Mouse (Mus musculus) embryonic facial prominence, embryonic 14.5 days (tissue): ENCODE data around the gene Ccdc144b. TPM values are rescaled to one million over a fixed set of nuclear protein-coding genes. Genes with fewer than 3 reads are reported as not detected.
A peak's percentile ranks its signal among the peaks of the same experiment; 100 is the strongest.

Source experiments
- ATAC-seq: fragments of 200-750 bp; cut with Nextera tagmentation; 2 replicates; pipeline ENCODE4 v1.8.0; 2017; ENCODE audit warnings: low read depth, moderate number of reproducible peaks, moderate TSS enrichment
- DNase-seq: peaks from one replicate; pipeline ENCODE4 v3.0.0-alpha.2; 2015; ENCODE audit warnings: low spot score
- H3K27ac ChIP-seq: fragments of 300-500 bp; sonication (generic); replicated peaks from 2 replicates; pipeline ENCODE4 v1.5.1; 2014; ENCODE audit warnings: low read depth, mild to moderate bottlenecking, low read length, moderate library complexity
- H3K27me3 ChIP-seq: fragments of 300-500 bp; sonication (generic); replicated peaks from 2 replicates; pipeline ENCODE4 v1.6.1; 2014; ENCODE audit warnings: low read length; ENCODE audit not compliant: control insufficient read depth, insufficient read depth
- H3K36me3 ChIP-seq: fragments of 300-500 bp; sonication (generic); 2 replicates; pipeline ENCODE4 v1.6.1; 2014; ENCODE audit warnings: low read length, mixed read lengths; ENCODE audit not compliant: control insufficient read depth, insufficient read depth
- H3K4me1 ChIP-seq: fragments of 300-500 bp; sonication (generic); 2 replicates; pipeline ENCODE4 v1.6.1; 2014; ENCODE audit warnings: antibody characterized with exemption, low read length; ENCODE audit not compliant: control insufficient read depth, insufficient read depth
- H3K4me2 ChIP-seq: fragments of 300-500 bp; sonication (generic); 2 replicates; pipeline ENCODE4 v1.6.1; 2014; ENCODE audit warnings: low read depth, mild to moderate bottlenecking, low read length, moderate library complexity, mixed read lengths
- H3K4me3 ChIP-seq: fragments of 300-500 bp; sonication (generic); 2 replicates; pipeline ENCODE4 v1.5.1; 2014; ENCODE audit warnings: low read depth, mild to moderate bottlenecking, low read length
- H3K9ac ChIP-seq: fragments of 300-500 bp; sonication (generic); 2 replicates; pipeline ENCODE4 v1.6.1; 2014; ENCODE audit warnings: low read depth, mild to moderate bottlenecking, low read length, moderate library complexity, mixed read lengths
- H3K9me3 ChIP-seq: fragments of 300-500 bp; sonication (generic); 2 replicates; pipeline ENCODE4 v1.6.1; 2016; ENCODE audit warnings: low read length; ENCODE audit not compliant: control insufficient read depth
- WGBS: fragments of 180-500 bp; shearing (Covaris S2); extraction: QIAGEN DNeasy Blood & Tissue Kit; methylation state at CpG from one replicate; pipeline ENCODE4 v1.1.7; 2014; 5-methylcytosine and 5-hydroxymethylcytosine counted together
- polyA plus RNA-seq: library from polyadenylated mRNA; unstranded; fragments of >200 nt; fragmentation: Nextera tagmentation; extraction: Ambion mirVana; gene quantifications from 2 replicates; pipeline ENCODE4 v1.2.1, GENCODE M21; 2014

The Ccdc144b gene
- polyA plus RNA-seq, 1 experiment from 2014 or later: not detected

DNA sequence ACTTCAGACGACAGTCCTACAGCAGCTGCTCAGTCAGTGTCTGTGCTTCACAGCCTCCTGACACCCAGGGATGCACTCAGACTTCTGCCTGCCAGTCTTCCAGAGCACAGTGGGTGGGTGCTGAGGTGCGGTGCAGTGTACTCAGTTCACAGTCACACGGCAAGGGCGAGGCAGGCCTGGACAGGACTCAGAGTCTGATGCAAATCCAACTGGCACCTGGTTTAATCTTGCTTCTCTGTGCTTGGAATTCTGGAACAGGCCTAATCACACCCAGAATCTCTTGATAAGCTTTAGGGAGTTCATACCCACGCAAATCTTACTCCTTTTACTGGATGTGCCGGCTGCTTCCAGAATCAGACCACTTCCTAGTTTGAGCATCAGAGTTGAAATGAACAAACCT is 22.1 kb upstream of the Ccdc144b start:
- Histone ChIP-seq H3K36me3 (peaks cover 82% of the 10 kb centered on the region), H3K4me3 (no peak overlapping the region), H3K9me3 (no peaks in the 10 kb centered on the region), H3K4me1 (no peaks in the 10 kb centered on the region), H3K9ac (no peak overlapping the region), H3K27ac (no peak overlapping the region), H3K4me2 (no peak overlapping the region), H3K27me3 (no peaks in the 10 kb centered on the region)
- WGBS: 93% methylated on average over 6 of the region's 6 CpGs
- DNase-seq (no peak), ATAC-seq (no peak)

DNA sequence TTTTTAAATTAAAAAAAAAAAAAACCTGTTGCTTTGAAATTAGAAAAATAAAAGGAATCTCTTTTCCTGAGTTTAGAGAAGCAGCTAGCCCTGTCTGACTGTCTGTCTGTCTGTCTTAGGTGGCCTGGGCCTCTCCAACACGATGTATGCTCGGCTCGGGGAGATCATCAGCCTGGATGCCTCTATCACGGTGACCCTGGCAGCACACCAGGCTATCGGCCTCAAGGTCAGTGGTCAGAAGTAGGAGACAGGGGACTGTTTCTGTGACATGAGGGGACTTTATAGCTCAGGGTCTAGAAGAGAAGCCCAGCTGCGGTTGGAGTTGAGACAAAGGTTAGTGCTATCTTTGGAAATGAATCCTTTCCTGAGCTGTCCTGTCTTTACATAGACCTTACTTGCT is 20.9 kb upstream of the Ccdc144b start:
- no peak overlapping the region for H3K4me2 ChIP-seq
- H3K4me1 ChIP-seq: no peaks in the 10 kb centered on the region
- H3K4me3 ChIP-seq: no peak overlapping the region
- H3K27ac ChIP-seq: no peak overlapping the region
- no peak for ATAC-seq
- DNase-seq: no peak
- peaks cover 76% of the 10 kb centered on the region for H3K36me3 ChIP-seq
- no peaks in the 10 kb centered on the region for H3K9me3 ChIP-seq
- WGBS: 93% methylated on average over 6 of the region's 6 CpGs
- no peak overlapping the region for H3K9ac ChIP-seq
- H3K27me3 ChIP-seq: no peaks in the 10 kb centered on the region

DNA sequence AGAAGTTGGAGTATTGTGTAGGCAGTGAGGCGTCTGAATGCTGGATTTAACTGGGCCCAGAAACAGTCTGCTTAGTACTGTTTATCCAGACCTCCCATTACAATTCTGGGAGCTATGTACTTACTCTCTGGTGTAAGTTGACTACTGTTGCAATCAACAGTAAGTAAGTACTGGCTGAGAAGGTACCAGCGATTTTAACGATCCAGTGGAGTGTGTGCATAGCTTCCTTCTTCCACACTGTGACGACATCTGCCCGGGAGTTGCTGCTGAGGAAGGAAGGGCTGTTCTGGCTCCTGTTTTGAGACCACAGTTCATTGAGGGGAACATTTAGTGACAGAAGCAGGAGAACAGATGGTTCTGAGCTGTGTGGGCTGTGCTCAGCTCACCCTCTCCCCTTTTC is 17.7 kb upstream of the Ccdc144b start:
- WGBS: 93% methylated on average over 5 of the region's 5 CpGs
- Histone ChIP-seq H3K36me3 (peaks cover 47% of the 10 kb centered on the region), H3K27me3 (no peaks in the 10 kb centered on the region), H3K4me2 (no peak overlapping the region), H3K9me3 (no peaks in the 10 kb centered on the region), H3K4me3 (no peak overlapping the region), H3K27ac (no peak overlapping the region), H3K4me1 (peaks cover 14% of the 10 kb centered on the region), H3K9ac (no peak overlapping the region)
- DNase-seq: no peak
- ATAC-seq: no peak

DNA sequence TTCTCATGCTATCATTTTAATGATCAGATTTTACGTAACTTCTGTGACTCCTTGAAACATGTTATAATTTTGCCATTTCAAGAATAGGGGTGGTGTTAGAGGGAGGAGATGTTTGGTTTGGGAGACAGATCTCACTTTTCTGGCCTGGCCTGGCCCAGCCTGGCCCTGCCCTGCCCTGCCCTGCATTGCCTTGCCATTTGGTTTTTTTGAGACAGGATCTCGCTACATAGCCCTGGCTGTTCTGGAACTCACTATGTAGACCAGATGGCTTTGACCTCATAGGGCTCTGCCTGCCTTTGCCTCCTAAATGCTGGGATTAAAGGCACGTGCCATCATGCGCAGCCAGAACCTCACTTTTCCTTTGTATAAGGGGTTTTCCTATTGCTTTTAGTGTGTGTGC is 17.1 kb upstream of the Ccdc144b start:
- no peaks in the 10 kb centered on the region for H3K27me3 ChIP-seq
- no peak overlapping the region for H3K4me3 ChIP-seq
- WGBS: 93% methylated on average over 4 of the region's 4 CpGs
- DNase-seq (no peak), ATAC-seq (no peak)
- peaks cover 14% of the 10 kb centered on the region for H3K4me1 ChIP-seq
- no peak overlapping the region for H3K27ac ChIP-seq
- no peak overlapping the region for H3K9ac ChIP-seq
- H3K36me3 ChIP-seq: peaks cover 41% of the 10 kb centered on the region
- no peaks in the 10 kb centered on the region for H3K9me3 ChIP-seq
- H3K4me2 ChIP-seq: no peak overlapping the region

DNA sequence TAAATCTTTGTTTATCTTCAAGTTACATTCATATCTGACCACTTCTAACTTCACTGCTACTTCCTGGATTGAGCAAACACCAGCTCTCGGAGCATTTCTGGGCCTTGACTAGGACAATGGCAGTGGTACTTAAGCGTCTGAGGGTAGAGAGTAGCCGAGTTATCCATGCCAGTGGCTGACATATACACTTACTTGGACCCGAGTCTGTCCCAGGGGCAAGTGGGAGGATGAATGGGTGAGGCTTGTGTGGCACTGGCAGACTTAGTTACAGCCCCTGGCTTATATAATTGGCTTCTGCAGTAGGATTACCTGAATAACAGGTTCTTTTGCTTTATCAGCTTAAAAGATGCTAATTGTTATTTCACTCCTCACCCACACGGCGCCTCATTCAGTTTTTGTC is 14.4 kb upstream of the Ccdc144b start:
- DNase-seq: peak; percentile 4
- Histone ChIP-seq H3K9me3 (no peaks in the 10 kb centered on the region), H3K4me3 (no peak overlapping the region; the same call in 1 of the 2 replicates), H3K27ac (no peak overlapping the region), H3K4me2 (no peak overlapping the region), H3K27me3 (0 out of 2 replicates have a peak, but pooled peaks cover 10% of the 10 kb centered on the region), H3K9ac (0 out of 2 replicates have a peak overlapping the region, but pooled peaks have one; percentile 10), H3K36me3 (peaks cover 20% of the 10 kb centered on the region), H3K4me1 (peaks cover 14% of the 10 kb centered on the region)
- 81% methylated on average over 6 of the region's 6 CpGs for WGBS
- no peak for ATAC-seq

DNA sequence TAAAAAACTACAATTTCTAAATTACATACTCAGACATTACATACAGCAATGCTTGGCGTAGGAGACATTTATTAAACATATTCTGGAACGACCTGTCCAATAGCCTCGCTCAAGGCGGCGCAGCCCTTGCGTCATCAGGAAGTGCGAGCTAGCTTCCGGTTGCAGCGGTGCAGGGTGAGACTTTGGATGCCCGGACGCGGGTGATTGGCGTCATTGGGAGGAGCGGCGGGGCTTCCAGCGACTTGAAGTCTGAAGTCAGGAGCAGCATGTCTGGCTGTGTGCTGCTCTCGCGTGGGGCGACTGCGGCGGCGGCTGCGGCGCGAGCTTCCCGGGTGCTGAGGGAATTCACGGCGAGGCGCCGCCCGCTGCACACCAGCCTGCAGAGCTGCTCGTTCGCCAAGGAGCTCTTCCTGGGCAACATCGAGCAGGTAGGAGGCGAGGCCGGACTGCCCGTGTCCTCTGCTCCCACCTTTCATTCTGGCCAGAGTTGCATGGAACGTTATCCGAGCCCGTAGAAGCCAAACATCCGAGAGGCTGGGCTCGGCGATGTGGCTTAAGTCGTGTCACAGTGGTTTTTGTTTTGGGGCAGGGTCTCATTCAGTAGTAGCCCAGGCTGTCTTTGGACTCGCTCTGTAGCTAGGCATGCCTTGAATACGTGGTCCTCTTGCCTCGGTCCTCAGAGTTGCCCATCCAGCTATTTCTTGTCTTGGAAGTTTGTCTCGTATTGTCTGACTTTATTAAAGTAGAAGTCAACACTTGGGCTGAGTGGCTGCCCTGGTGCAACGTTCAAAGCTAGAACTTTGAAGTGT is 12.7 kb upstream of the Ccdc144b start, which contains the start of gene Acad9:
Acad9 (plus strand) TSS at position 137 of the 809 bp plus-strand sequence.
- peak; percentile 98 for DNase-seq
- Histone ChIP-seq H3K4me1 (peaks cover 14% of the 10 kb centered on the region), H3K9me3 (no peaks in the 10 kb centered on the region), H3K27me3 (0 out of 2 replicates have a peak, but pooled peaks cover 10% of the 10 kb centered on the region), H3K4me3 (peak within 1 kb of the TSS; percentile 92), H3K27ac (peak within 1 kb of the TSS; percentile 83), H3K9ac (peak within 1 kb of the TSS; percentile 87), H3K36me3 (peaks cover 15% of the 10 kb centered on the region), H3K4me2 (peak within 1 kb of the TSS; percentile 76)
- peak; percentile 99 for ATAC-seq
- under 1% methylated on average over 42 of the region's 49 CpGs for WGBS

DNA sequence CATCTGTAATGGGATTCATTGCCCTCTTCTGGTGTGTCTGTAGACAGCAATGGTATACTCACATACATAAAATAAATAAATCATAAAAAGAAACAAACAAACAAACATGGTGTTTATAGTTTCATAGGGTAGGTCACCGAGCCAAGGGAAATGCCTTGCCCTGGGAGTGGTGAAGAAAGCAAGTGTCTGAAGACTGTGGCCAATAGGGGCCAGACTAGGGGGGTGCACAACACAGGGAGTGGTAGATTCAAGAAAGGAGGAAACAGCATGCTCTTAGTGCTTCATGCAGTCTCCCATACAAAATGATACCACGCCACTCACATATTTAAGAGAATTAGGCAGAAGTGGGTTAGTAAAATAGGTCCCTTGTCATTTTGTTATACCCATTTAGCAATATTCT is 11.8 kb upstream of the Ccdc144b start:
- peak overlapping the region; percentile 87; the same call in 1 of the 2 replicates for H3K9ac ChIP-seq
- H3K9me3 ChIP-seq: no peaks in the 10 kb centered on the region
- peaks cover 14% of the 10 kb centered on the region for H3K4me1 ChIP-seq
- no peak for DNase-seq
- H3K27ac ChIP-seq: no peak overlapping the region
- H3K36me3 ChIP-seq: peaks cover 7% of the 10 kb centered on the region
- ATAC-seq: no peak
- 0 out of 2 replicates have a peak, but pooled peaks cover 10% of the 10 kb centered on the region for H3K27me3 ChIP-seq
- 98% methylated on average over 2 of the region's 2 CpGs for WGBS
- peak overlapping the region; percentile 76 for H3K4me2 ChIP-seq
- peak overlapping the region; percentile 92 for H3K4me3 ChIP-seq

DNA sequence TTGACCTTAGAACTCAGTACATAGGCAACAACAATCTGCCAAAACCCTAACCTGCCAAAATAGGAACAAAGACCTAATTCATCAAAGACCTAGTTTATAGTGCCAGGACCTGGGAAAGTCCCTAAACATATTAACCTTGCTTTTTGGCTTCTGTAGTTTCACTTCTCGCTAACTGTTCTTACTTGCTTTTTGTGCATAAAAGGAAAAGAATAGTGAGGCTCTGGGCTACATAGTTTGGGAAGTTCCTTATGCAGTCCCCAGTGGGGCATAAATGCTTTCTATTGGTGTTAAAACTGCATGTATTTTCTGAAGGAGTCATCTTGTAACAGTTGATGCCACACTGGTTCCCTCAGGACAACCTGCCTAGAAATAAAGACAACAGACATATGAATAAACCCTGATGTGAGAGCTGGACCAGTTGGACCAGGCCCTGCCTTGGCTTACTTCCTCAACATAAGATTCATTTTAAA is 11.3 kb upstream of the Ccdc144b start:
- Histone ChIP-seq H3K27me3 (0 out of 2 replicates have a peak, but pooled peaks cover 10% of the 10 kb centered on the region), H3K4me3 (no peak overlapping the region), H3K9ac (no peak overlapping the region), H3K36me3 (peaks cover 3% of the 10 kb centered on the region; the same call in 1 of the 2 replicates), H3K27ac (no peak overlapping the region), H3K4me2 (no peak overlapping the region), H3K4me1 (peaks cover 14% of the 10 kb centered on the region), H3K9me3 (no peaks in the 10 kb centered on the region)
- DNase-seq (no peak), ATAC-seq (no peak)
- 88% methylated on average over 1 of the region's 1 CpGs for WGBS
